Comparison of ENCODE assay signal across 15 mouse cellular contexts in the genomic region with DNA sequence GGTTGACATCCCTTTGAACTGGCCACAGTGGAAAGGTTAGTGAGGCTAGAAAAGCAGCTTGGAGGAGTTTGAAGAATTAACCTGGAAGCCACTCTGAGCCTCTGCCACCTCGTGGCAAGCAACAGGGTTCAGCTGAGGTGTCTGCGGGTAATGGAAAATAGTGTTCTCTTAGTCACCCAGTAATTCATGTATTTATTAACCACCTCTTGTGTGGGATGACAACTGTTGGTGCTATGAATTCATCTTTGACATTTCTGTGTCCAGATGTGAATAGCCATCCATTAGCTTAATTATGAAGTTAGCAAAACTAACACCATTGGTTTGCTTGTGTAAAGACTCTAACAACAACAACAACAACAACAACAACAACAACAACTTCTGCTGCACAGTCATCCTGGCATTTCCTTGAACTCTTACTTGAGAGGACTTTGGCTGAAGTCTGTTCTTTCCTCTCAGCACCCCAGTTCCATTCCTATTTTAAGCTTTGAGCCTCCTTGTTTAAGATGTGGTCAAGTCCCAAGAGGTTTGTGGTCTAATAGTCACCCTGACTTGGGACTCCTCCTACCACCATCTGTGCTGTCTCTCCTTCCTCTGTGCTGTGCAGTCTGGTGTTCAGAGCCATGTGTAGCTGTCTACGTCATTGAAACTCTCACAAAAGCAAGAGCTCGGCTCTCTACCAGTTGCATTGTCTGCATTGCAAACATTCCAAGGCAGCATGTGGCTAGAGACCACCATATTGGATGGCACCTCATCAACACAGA. TPM values are rescaled to one million over a fixed set of nuclear protein-coding genes. Genes with fewer than 3 reads are reported as not detected.
DNase-seq lines count a peak whose midpoint lies in the region; ATAC-seq and TF ChIP-seq lines count a peak whose summit lies in the region.
"Had no signal": no experiment of that assay in that cellular context is flagged by ENCODE, and none has a peak within 500 bp of the region (broad histone marks: within the 10 kb centered on the region; RNA-seq: fewer than 3 reads in every experiment).

No protein-coding gene starts in this region.

- TF ChIP-seq POLR2A in kidney, adult 2 months (IDR thresholded peaks at IDR 0.05; ENCODE audit: low read depth, low read length), result no peak
- TF ChIP-seq POLR2A in myocyte (IDR thresholded peaks at IDR 0.05; ENCODE audit: insufficient read length, low read depth), result no peak

- no peak for ATAC-seq in midbrain, embryonic 13.5 days

- H3K4me2 ChIP-seq in myocyte (ENCODE audit: low read depth), result peak overlapping the region; percentile 56
- no peak overlapping the region for H3K4me2 ChIP-seq in midbrain, embryonic 13.5 days (replicated peaks)
- H3K4me2 ChIP-seq: heart, embryonic 11.5 days; hindbrain, embryonic 12.5 days; limb, embryonic 15.5 days had no signal

- no peak overlapping the region for H3K27ac ChIP-seq in kidney, adult 2 months (ENCODE audit: insufficient read depth, low read depth, low read length)
- no peak overlapping the region for H3K27ac ChIP-seq in midbrain, embryonic 13.5 days
- H3K27ac ChIP-seq: hindbrain, embryonic 12.5 days; limb, embryonic 15.5 days; macrophage had no signal

- H3K36me3 ChIP-seq in kidney, adult 2 months (ENCODE audit: control insufficient read depth, insufficient read depth, low read length), result no peaks in the 10 kb centered on the region
- no peaks in the 10 kb centered on the region for H3K36me3 ChIP-seq in myocyte (ENCODE audit: control insufficient read depth, insufficient read depth)
- peaks cover 15% of the 10 kb centered on the region for H3K36me3 ChIP-seq in midbrain, embryonic 13.5 days
- H3K36me3 ChIP-seq: limb, embryonic 15.5 days had no signal

- H3ac ChIP-seq in myocyte (ENCODE audit: control insufficient read depth, insufficient read length), result no peak overlapping the region

- WGBS in kidney, adult 2 months, result 52% methylated on average over 4 of the region's 4 CpGs
- 77% methylated on average over 4 of the region's 4 CpGs for WGBS in midbrain, embryonic 13.5 days

- DNase-seq in kidney, adult 2 months, result peak; percentile 6
- DNase-seq in kidney, postnatal 4 days, result no peak
- DNase-seq in 416B (ENCODE audit: low read depth), result peak; percentile 56
- DNase-seq in T-cell, adult 2 months (ENCODE audit: low spot score), result peak; percentile 18
- no peak for DNase-seq in c-Kit-positive CD71-positive TER-119-positive erythroid progenitor cells, embryonic 14.5 days (ENCODE audit: low spot score)
- DNase-seq in cerebellum, adult 8-10 months, result no peak
- DNase-seq: embryo, embryonic 11 days; thymus, adult 2 months had no signal

- H3K9me3 ChIP-seq in midbrain, embryonic 13.5 days, result no peaks in the 10 kb centered on the region
- H3K9me3 ChIP-seq: hindbrain, embryonic 12.5 days; limb, embryonic 15.5 days had no signal

- H3K9ac ChIP-seq in midbrain, embryonic 13.5 days (replicated peaks), result no peak overlapping the region
- H3K9ac ChIP-seq: hindbrain, embryonic 12.5 days; limb, embryonic 15.5 days had no signal

- H3K79me2 ChIP-seq in myocyte (ENCODE audit: control insufficient read depth, insufficient read depth), result no peaks in the 10 kb centered on the region

- H3K27me3 ChIP-seq in kidney, adult 2 months (replicated peaks; ENCODE audit: control insufficient read depth, insufficient read depth, low read length), result no peaks in the 10 kb centered on the region
- H3K27me3 ChIP-seq in myocyte (ENCODE audit: control insufficient read depth, insufficient read depth, insufficient read length), result no peaks in the 10 kb centered on the region
- H3K27me3 ChIP-seq in midbrain, embryonic 13.5 days, result no peaks in the 10 kb centered on the region
- H3K27me3 ChIP-seq: hindbrain, embryonic 12.5 days; limb, embryonic 15.5 days had no signal

- no peak overlapping the region for H3K4me3 ChIP-seq in kidney, adult 2 months (ENCODE audit: insufficient read depth, low read depth, low read length)
- H3K4me3 ChIP-seq in myocyte, result no peak overlapping the region
- no peak overlapping the region for H3K4me3 ChIP-seq in midbrain, embryonic 13.5 days (replicated peaks)
- H3K4me3 ChIP-seq: hindbrain, embryonic 12.5 days; limb, embryonic 15.5 days had no signal

- H3K4me1 ChIP-seq in kidney, adult 2 months (ENCODE audit: control insufficient read depth, insufficient read depth, low read length), result no peaks in the 10 kb centered on the region
- no peaks in the 10 kb centered on the region for H3K4me1 ChIP-seq in midbrain, embryonic 13.5 days (replicated peaks)
- H3K4me1 ChIP-seq: hindbrain, embryonic 12.5 days; limb, embryonic 15.5 days had no signal

- no peak for TF ChIP-seq CTCF in kidney, adult 2 months (conservative IDR thresholded peaks at IDR 0.05; ENCODE audit: insufficient read depth, insufficient read length, low read depth, low read length)

TF ChIP-seq in myocyte, 11 proteins besides CTCF, POLR2A, EP300 and RAD21:
- TF ChIP-seq MYOD1 (IDR thresholded peaks at IDR 0.05; ENCODE audit: control insufficient read depth in 1 of 3, insufficient read length in 2 of 3, low read depth in 2 of 3), result peak; percentile 57 to 85 (median 85)
- TF ChIP-seq REST (IDR thresholded peaks at IDR 0.05; ENCODE audit: insufficient read depth, insufficient read length), result no peak
- peak; percentile 79 for TF ChIP-seq TCF12 (IDR thresholded peaks at IDR 0.05; ENCODE audit: insufficient read depth, poor library complexity, severe bottlenecking)
- peak; percentile 68 for TF ChIP-seq TCF3 (IDR thresholded peaks at IDR 0.05; ENCODE audit: insufficient read length, low read depth)
- peak; percentile 23 to 66 (median 56) for TF ChIP-seq MYOG (IDR thresholded peaks at IDR 0.05; ENCODE audit: control insufficient read depth in 1 of 3, insufficient read depth in 1 of 3, insufficient read length in 2 of 3, low read depth in 2 of 3)
- no peak for TF ChIP-seq SRF (IDR thresholded peaks at IDR 0.05; ENCODE audit: control insufficient read depth, insufficient read length, low read depth)
- TF ChIP-seq CEBPB (IDR thresholded peaks at IDR 0.05; ENCODE audit: insufficient read depth, poor library complexity, severe bottlenecking), result 0 out of 2 replicates have a peak, but pooled peaks have one; percentile 18
- TF ChIP-seq MAX (IDR thresholded peaks at IDR 0.05; ENCODE audit: low read depth), result peak; percentile 85

RNA-seq across cellular contexts. Expression of gene Rfx4, which starts 60.0 kb away (rescaled TPM):
- 0.23 and 0.41 TPM in 2 replicates for polyA plus RNA-seq in kidney, adult 2 months (2012; rRNA removed)
- 0.12 TPM for polyA plus RNA-seq in myocyte (2012; fragmentation: generic; extraction: Trizol)
- polyA plus RNA-seq in midbrain, embryonic 13.5 days (2015; fragmentation: Nextera tagmentation; extraction: Ambion mirVana), result 29.0 and 34.3 TPM in 2 replicates
- polyA plus RNA-seq: heart, embryonic 11.5 days; macrophage; small intestine, adult 2 months had no signal

Comparison
In these comparisons a context has a peak if more than half of its experiments do, and no peak if none do; other contexts are left out.
1. DNase-seq: peak in kidney, adult 2 months (single experiment), 416B (single experiment) and T-cell, adult 2 months (single experiment); none in kidney, postnatal 4 days (0 of 2), c-Kit-positive CD71-positive TER-119-positive erythroid progenitor cells, embryonic 14.5 days (single experiment) and cerebellum, adult 8-10 months (single experiment).
2. RNA of gene Rfx4, which starts 60.0 kb away (polyA plus RNA-seq): 29.0 to 34.3 TPM in midbrain, embryonic 13.5 days; 0.23 to 0.41 TPM in kidney, adult 2 months and 0.12 TPM in myocyte (single experiment); every median in the first group is over 10 times any median in the second.